Mouse (Mus musculus) layer of hippocampus, adult 2 months (tissue): ENCODE data around the gene Ctnna2. TPM values are rescaled to one million over a fixed set of nuclear protein-coding genes. Genes with fewer than 3 reads are reported as not detected.

Experiments used
- DNase-seq, 2 experiments: peaks; one replicate each; pipeline ENCODE4 v3.0.0; 2022; ENCODE audit warnings: low spot score in 2 of 2
- H3K27ac ChIP-seq: fragments of 200-600 bp; 2 replicates; pipeline ENCODE4 v1.8.1; 2022
- H3K4me3 ChIP-seq: fragments of 200-600 bp; 2 replicates; pipeline ENCODE4 v1.8.1; 2022; ENCODE audit warnings: mild to moderate bottlenecking
- CTCF ChIP-seq: fragments of 200-600 bp; conservative IDR thresholded peaks from 2 replicates; pipeline ENCODE4 v1.8.1; 2022; ENCODE audit warnings: antibody characterized with exemption, mild to moderate bottlenecking, moderate library complexity
- total RNA-seq, 2 experiments: library from RNA; stranded (reverse); gene quantifications; 2 replicates each; pipeline ENCODE4 v1.2.3; 2021

Gene Ctnna2
- total RNA-seq, 2 experiments from 2014 or later: 91.4 to 91.7 TPM

GRCm38 (mm10) chr6:77335537-77335936, 644.0 kb downstream of the Ctnna2 start:
- no peak overlapping the region for H3K27ac ChIP-seq
- TF ChIP-seq CTCF: no peak
- no peak overlapping the region for H3K4me3 ChIP-seq
- no peak for DNase-seq

GRCm38 (mm10) chr6:77324748-77325147, 654.8 kb downstream of the Ctnna2 start:
- H3K27ac ChIP-seq: no peak overlapping the region
- TF ChIP-seq CTCF: no peak
- no peak for DNase-seq

GRCm38 (mm10) chr6:77324327-77324726, 655.2 kb downstream of the Ctnna2 start:
- Histone ChIP-seq H3K27ac (no peak overlapping the region), H3K4me3 (no peak overlapping the region)
- TF ChIP-seq CTCF: no peak
- DNase-seq: no peak

More at GRCm38 (mm10) chr6:77324748-77325147, 654.8 kb downstream of the Ctnna2 start:
- H3K4me3 ChIP-seq: no peak overlapping the region

GRCm38 (mm10) chr6:77306796-77307195, 672.7 kb downstream of the Ctnna2 start:
- H3K27ac ChIP-seq: no peak overlapping the region
- TF ChIP-seq CTCF: no peak
- no peak for DNase-seq
- H3K4me3 ChIP-seq: no peak overlapping the region

- no peak overlapping the region for H3K4me3 ChIP-seq
- H3K27ac ChIP-seq: peak overlapping the region; percentile 39; the same call in 1 of the 2 replicates
- TF ChIP-seq CTCF: no peak
- peak in 1 of 2 experiments; percentile 52 for DNase-seq
Observed at GRCm38 (mm10) chr6:77301305-77301704, 678.2 kb downstream of the Ctnna2 start.

GRCm38 (mm10) chr6:77291415-77291814, 688.1 kb downstream of the Ctnna2 start:
- TF ChIP-seq CTCF: no peak
- H3K4me3 ChIP-seq: no peak overlapping the region
- DNase-seq: no peak
- H3K27ac ChIP-seq: no peak overlapping the region; the same call in 1 of the 2 replicates

GRCm38 (mm10) chr6:77288402-77288801, 691.1 kb downstream of the Ctnna2 start:
- no peak for DNase-seq
- no peak for TF ChIP-seq CTCF
- no peak overlapping the region for H3K4me3 ChIP-seq
- no peak overlapping the region for H3K27ac ChIP-seq

- Histone ChIP-seq H3K4me3 (no peak overlapping the region), H3K27ac (no peak overlapping the region)
- DNase-seq: no peak
- TF ChIP-seq CTCF: no peak
Observed at GRCm38 (mm10) chr6:77286317-77286716, 693.2 kb downstream of the Ctnna2 start.

GRCm38 (mm10) chr6:77278794-77279193, 700.7 kb downstream of the Ctnna2 start:
- DNase-seq: peak; percentile 20 to 35
- TF ChIP-seq CTCF: no peak

DNA sequence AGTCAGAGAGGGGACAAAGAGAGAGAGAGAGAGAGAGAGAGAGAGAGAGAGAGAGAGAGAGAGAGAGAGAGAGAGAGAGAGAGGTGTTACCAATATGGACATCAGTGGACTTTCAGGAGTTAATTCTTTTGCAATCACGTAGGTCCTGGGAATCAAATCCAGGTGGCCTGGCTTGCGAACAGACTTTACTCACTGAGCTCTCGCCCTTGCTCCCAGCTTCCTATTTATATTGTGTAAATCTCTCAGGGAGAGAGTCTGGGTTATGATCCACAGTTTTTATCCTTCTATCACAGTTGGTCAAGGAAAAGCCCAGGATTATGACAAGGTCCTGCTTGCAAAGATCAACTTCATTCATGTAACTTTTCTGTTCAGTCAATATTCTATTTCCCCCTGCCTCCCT, 714.3 kb downstream of the Ctnna2 start:
- DNase-seq: no peak
- Histone ChIP-seq H3K27ac (no peak overlapping the region), H3K4me3 (no peak overlapping the region)
- TF ChIP-seq CTCF: no peak

More at GRCm38 (mm10) chr6:77278794-77279193, 700.7 kb downstream of the Ctnna2 start:
- no peak overlapping the region for H3K4me3 ChIP-seq
- peak overlapping the region; percentile 64; the same call in 1 of the 2 replicates for H3K27ac ChIP-seq

GRCm38 (mm10) chr6:77257358-77258105, 722.0 kb downstream of the Ctnna2 start:
- peak in 1 of 2 experiments; percentile 47 for DNase-seq
- Histone ChIP-seq H3K27ac (peak overlapping the region; percentile 72; the same call in 1 of the 2 replicates), H3K4me3 (no peak overlapping the region)
- TF ChIP-seq CTCF: peak; percentile 73

DNA sequence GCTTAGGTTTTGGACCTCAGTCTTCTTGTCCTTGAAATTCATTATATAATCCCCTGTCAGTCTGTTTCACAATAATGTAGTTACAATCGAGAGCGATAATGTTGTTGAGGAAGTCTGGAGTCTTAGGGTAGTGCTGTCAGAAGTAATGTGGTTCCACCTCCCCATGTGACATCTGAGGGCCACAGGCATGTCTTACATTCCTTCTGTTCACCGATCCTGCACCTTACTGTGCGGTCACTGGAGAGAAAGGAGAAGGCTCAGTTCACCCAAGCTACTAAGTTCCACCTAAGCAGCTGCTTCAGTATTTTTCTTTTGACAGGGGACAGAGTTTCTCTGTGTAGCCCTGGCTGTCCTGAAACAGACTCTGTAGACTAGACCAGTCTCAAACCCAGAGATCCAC, 723.2 kb downstream of the Ctnna2 start:
- Histone ChIP-seq H3K4me3 (no peak overlapping the region), H3K27ac (no peak overlapping the region)
- no peak for DNase-seq
- TF ChIP-seq CTCF: no peak

- peak; percentile 44 to 66 for DNase-seq
- Histone ChIP-seq H3K27ac (peak overlapping the region; percentile 73), H3K4me3 (no peak overlapping the region)
- TF ChIP-seq CTCF: no peak
Observed at GRCm38 (mm10) chr6:77253480-77253879, 726.0 kb downstream of the Ctnna2 start.
